Mouse (Mus musculus): Measurements from ENCODE around the gene Smyd1. TPM values are rescaled to one million over a fixed set of nuclear protein-coding genes. Genes with fewer than 3 reads are reported as not detected.
"Not testable (repeated sequence)": the region's sequence is repeated elsewhere in the genome, so short reads cannot be mapped to it uniquely, and the experiment has no call there.

The Smyd1 gene
- total RNA-seq (2021) = under 1 TPM; 0.47 to 0.86 TPM

GRCm38 (mm10) chr6:71321826-71322283 lies at the start of gene Smyd1:
Gene Smyd1, minus strand, starts transcription at chr6:71322233.
- no peak for DNase-seq

GRCm38 (mm10) chr6:71371085-71371605 lies 49.1 kb upstream of the Smyd1 start:
- DNase-seq = no peak

GRCm38 (mm10) chr6:71369416-71369815 lies 47.4 kb upstream of the Smyd1 start:
- no peak for DNase-seq

- no peak for DNase-seq
Observed at GRCm38 (mm10) chr6:71363995-71364394, 42.0 kb upstream of the Smyd1 start.

- DNase-seq = no peak
Observed at GRCm38 (mm10) chr6:71361156-71361670, 39.2 kb upstream of the Smyd1 start.

- no peak for DNase-seq
Observed at GRCm38 (mm10) chr6:71360751-71361150, 38.7 kb upstream of the Smyd1 start.

- DNase-seq = no peak
Observed at GRCm38 (mm10) chr6:71360221-71360620, 38.2 kb upstream of the Smyd1 start.

GRCm38 (mm10) chr6:71357493-71357892 lies 35.5 kb upstream of the Smyd1 start:
- no peak for DNase-seq

GRCm38 (mm10) chr6:71353722-71354121 lies 31.7 kb upstream of the Smyd1 start:
- DNase-seq = no peak

- no peak for DNase-seq
Observed at GRCm38 (mm10) chr6:71352866-71353427, 30.9 kb upstream of the Smyd1 start.

- no peak for DNase-seq
Observed at GRCm38 (mm10) chr6:71352201-71352600, 30.2 kb upstream of the Smyd1 start.

GRCm38 (mm10) chr6:71351201-71351600 lies 29.2 kb upstream of the Smyd1 start:
- no peak for DNase-seq

GRCm38 (mm10) chr6:71348006-71348405 lies 26.0 kb upstream of the Smyd1 start:
- DNase-seq = no peak

- DNase-seq = no peak
Observed at GRCm38 (mm10) chr6:71341179-71341578, 19.1 kb upstream of the Smyd1 start.

GRCm38 (mm10) chr6:71339351-71339750 lies 17.3 kb upstream of the Smyd1 start:
- DNase-seq = no peak

GRCm38 (mm10) chr6:71338941-71339340 lies 16.9 kb upstream of the Smyd1 start:
- no peak for DNase-seq

GRCm38 (mm10) chr6:71337666-71338065 lies 15.6 kb upstream of the Smyd1 start:
- no peak for DNase-seq

- DNase-seq = no peak
Observed at GRCm38 (mm10) chr6:71333578-71334273, 11.7 kb upstream of the Smyd1 start.

- no peak for DNase-seq
Observed at GRCm38 (mm10) chr6:71333031-71333430, 11.0 kb upstream of the Smyd1 start.

- no peak for DNase-seq
Observed at GRCm38 (mm10) chr6:71332236-71332965, 10.4 kb upstream of the Smyd1 start.

- not testable (repeated sequence) for DNase-seq
Observed at GRCm38 (mm10) chr6:71331491-71331890, 9.5 kb upstream of the Smyd1 start.

GRCm38 (mm10) chr6:71330486-71330885 lies 8.5 kb upstream of the Smyd1 start:
- DNase-seq = no peak

- no peak for DNase-seq
Observed at GRCm38 (mm10) chr6:71329881-71330280, 7.8 kb upstream of the Smyd1 start.

Data from layer of hippocampus, postnatal 36 days (tissue).